Mouse (Mus musculus): Measurements from ENCODE around the gene Zfp595.
"Not testable (repeated sequence)": the region's sequence is repeated elsewhere in the genome, so short reads cannot be mapped to it uniquely, and the experiment has no call there.

Zfp595 gene

GRCm38 (mm10) chr13:67332019-67332724 lies at the start of gene Zfp595:
Gene Zfp595 (minus strand): TSS chr13:67332570.
- peak; percentile 60 for DNase-seq (ENCODE audit: low read depth, low spot score)

- not testable (repeated sequence) for DNase-seq (ENCODE audit: low read depth, low spot score)
These were observed 43.9 kb upstream of the Zfp595 start for GRCm38 (mm10) chr13:67376255-67376654.

- DNase-seq (ENCODE audit: low read depth, low spot score) = not testable (repeated sequence)
These were observed 42.9 kb upstream of the Zfp595 start, which contains the start of the genes Gm28041 and Zfp456 for GRCm38 (mm10) chr13:67375050-67375911. Gene Gm28041 (minus strand): TSS chr13:67375733. Gene Zfp456 (minus strand): TSS chr13:67375810.

- peak; percentile 74 for DNase-seq (ENCODE audit: low read depth, low spot score)
These were observed 27.9 kb upstream of the Zfp595 start, which contains the start of the genes Gm28044 and Zfp953 for GRCm38 (mm10) chr13:67360131-67360744. Gene Gm28044 (minus strand): TSS chr13:67360536. Gene Zfp953 (minus strand): TSS chr13:67360605.

GRCm38 (mm10) chr13:67351854-67352253 lies 19.5 kb upstream of the Zfp595 start:
- DNase-seq (ENCODE audit: low read depth, low spot score) = no peak

- DNase-seq (ENCODE audit: low read depth, low spot score) = no peak
These were observed 11.1 kb upstream of the Zfp595 start for GRCm38 (mm10) chr13:67343422-67343821.

GRCm38 (mm10) chr13:67332877-67333276 lies 507 bp upstream of the Zfp595 start:
- DNase-seq (ENCODE audit: low read depth, low spot score) = no peak

GRCm38 (mm10) chr13:67306718-67307117 lies 25.7 kb downstream of the Zfp595 start:
- DNase-seq (ENCODE audit: low read depth, low spot score) = no peak

GRCm38 (mm10) chr13:67305822-67306672 lies 26.3 kb downstream of the Zfp595 start, which contains the start of gene Zfp457:
Gene Zfp457 (minus strand): TSS chr13:67306485.
- peak; percentile 89 for DNase-seq (ENCODE audit: low read depth, low spot score)

GRCm38 (mm10) chr13:67278314-67278713 lies 54.1 kb downstream of the Zfp595 start, which contains the start of gene Zfp458:
Gene Zfp458 (minus strand): TSS chr13:67278466.
- DNase-seq (ENCODE audit: low read depth, low spot score) = no peak

- not testable (repeated sequence) for DNase-seq (ENCODE audit: low read depth, low spot score)
These were observed 62.8 kb downstream of the Zfp595 start for GRCm38 (mm10) chr13:67269383-67270065.

GRCm38 (mm10) chr13:67268568-67269369 lies 63.6 kb downstream of the Zfp595 start:
- peak; percentile 86 for DNase-seq (ENCODE audit: low read depth, low spot score)
